Mouse (Mus musculus) ovary, adult 10 weeks (tissue): ENCODE data around the gene Ralgapb. TPM values are rescaled to one million over a fixed set of nuclear protein-coding genes. Genes with fewer than 3 reads are reported as not detected.

Experiments
- polyA plus RNA-seq: library from polyadenylated mRNA; stranded (reverse); fragments of 350-450 nt; fragmentation: Illumina TruSeq; extraction: RNeasy Lipid Tissue Mini Kit (QIAGEN cat#74804); gene quantifications from one replicate; pipeline ENCODE4 v1.2.3, GENCODE M21; 2014

The Ralgapb gene
- polyA plus RNA-seq, result 68.0 TPM

GRCm38 (mm10) chr2:158409595-158410021 is at the start of gene Ralgapb:
TSS of gene Ralgapb (plus strand) at chr2:158409848.

GRCm38 (mm10) chr2:158375443-158376122 is 34.1 kb upstream of the Ralgapb start, which contains the start of gene Snhg11:
TSS of gene Snhg11 (plus strand) at chr2:158375638.

GRCm38 (mm10) chr2:158501836-158502812 is 92.5 kb downstream of the Ralgapb start, which contains the start of gene Adig:
TSS of gene Adig (plus strand) at chr2:158502612.

GRCm38 (mm10) chr2:158512528-158512927 is 102.9 kb downstream of the Ralgapb start, which contains the start of gene Arhgap40:
TSS of gene Arhgap40 (plus strand) at chr2:158512796.

Other genes with a start within 250 kb of the Ralgapb start
- gene D630003M21Rik, start 180.6 kb upstream of the Ralgapb start, polyA plus RNA-seq, result 0.26 TPM
- gene Bpi, start 151.8 kb upstream of the Ralgapb start, polyA plus RNA-seq, result not detected
- 33.7 TPM for gene Lbp, start 103.4 kb upstream of the Ralgapb start, polyA plus RNA-seq
- gene Snhg11, start 34.2 kb upstream of the Ralgapb start, polyA plus RNA-seq, result 3.1 TPM
- gene Adig, start 92.8 kb downstream of the Ralgapb start, polyA plus RNA-seq, result not detected
- gene Arhgap40, start 102.9 kb downstream of the Ralgapb start, polyA plus RNA-seq, result not detected
- gene Slc32a1, start 200.9 kb downstream of the Ralgapb start, polyA plus RNA-seq, result not detected
- gene Actr5, start 215.0 kb downstream of the Ralgapb start, polyA plus RNA-seq, result not detected